Mouse (Mus musculus): ENCODE measurements around the gene Krt36. TPM values are rescaled to one million over a fixed set of nuclear protein-coding genes. Genes with fewer than 3 reads are reported as not detected.

Krt36 gene
- total and polyA plus RNA-seq, 3 experiments, result not detected

DNA sequence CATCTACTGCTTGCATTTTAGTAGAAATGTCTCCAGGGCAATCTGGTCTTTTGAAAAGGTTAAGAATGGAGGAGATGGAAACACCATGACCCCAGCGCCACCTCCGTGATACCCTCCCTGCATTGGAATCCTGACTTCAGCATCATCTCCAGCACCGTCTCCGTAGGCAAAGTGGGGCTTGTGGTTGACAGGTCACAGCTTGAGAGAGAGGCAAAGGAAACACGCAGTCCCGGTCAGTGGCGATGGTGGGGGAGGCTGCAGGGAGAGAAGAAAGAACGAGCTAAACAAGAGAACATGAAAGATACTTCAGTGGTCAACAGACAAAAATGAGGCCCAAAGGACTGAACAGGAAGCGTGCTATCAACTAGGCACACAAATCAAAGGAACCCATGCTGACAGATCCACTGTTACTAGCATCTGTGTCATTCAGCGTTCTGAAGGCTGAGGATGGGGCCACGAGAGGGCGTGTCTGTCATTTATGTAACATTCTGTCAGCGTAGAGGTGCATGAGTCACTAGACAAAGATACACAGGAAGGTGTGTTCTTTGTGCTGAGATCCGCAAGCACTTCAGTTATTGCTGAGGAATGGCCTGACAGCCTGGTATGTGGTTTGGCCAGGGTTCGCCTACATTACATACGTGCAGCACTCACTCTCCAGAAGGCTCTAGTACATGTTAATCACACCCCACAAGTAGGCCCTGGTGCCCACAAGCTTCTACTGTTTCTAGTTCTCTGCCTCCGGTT is 38.0 kb downstream of the Krt36 start:
- no peak overlapping the region for H3K27ac ChIP-seq (ENCODE audit: control insufficient read depth, low read depth, low read length)
- no peak for DNase-seq (ENCODE audit: low read depth, low spot score)
- no peaks in the 10 kb centered on the region for H3K36me3 ChIP-seq (ENCODE audit: control insufficient read depth in 1 of 2, insufficient read depth in 2 of 2, low read length in 2 of 2)
- H3K9me3 ChIP-seq (replicated peaks; ENCODE audit: insufficient read depth, low read length), result no peaks in the 10 kb centered on the region
- no peak overlapping the region for H3K4me3 ChIP-seq (ENCODE audit: control insufficient read depth in 1 of 2, insufficient read depth in 1 of 2, low read depth in 2 of 2, low read length in 2 of 2)
- no peak for TF ChIP-seq E2F4 (IDR thresholded peaks at IDR 0.05; ENCODE audit: borderline replicate concordance, low read depth, low read length)
- no peak for TF ChIP-seq SMC3 (IDR thresholded peaks at IDR 0.05; ENCODE audit: low read depth, low read length)
- TF ChIP-seq NELFE (IDR thresholded peaks at IDR 0.05; ENCODE audit: low read depth, low read length), result no peak
- no peak for TF ChIP-seq ZMIZ1 (IDR thresholded peaks at IDR 0.05; ENCODE audit: low read depth, low read length)
- no peak for TF ChIP-seq CTCF (IDR thresholded peaks at IDR 0.05 in 2 of 3, conservative IDR thresholded peaks at IDR 0.05 in 1 of 3; ENCODE audit: control insufficient read depth in 1 of 3, insufficient read depth in 1 of 3, low read depth in 2 of 3, low read length in 3 of 3, poor library complexity in 1 of 3, severe bottlenecking in 1 of 3)
- TF ChIP-seq CHD2 (IDR thresholded peaks at IDR 0.05; ENCODE audit: low read length), result no peak
- no peak for TF ChIP-seq MAZ (IDR thresholded peaks at IDR 0.05; ENCODE audit: low read depth, low read length)
- no peak for TF ChIP-seq SIN3A (IDR thresholded peaks at IDR 0.05; ENCODE audit: low read length)
- no peak for TF ChIP-seq MXI1 (IDR thresholded peaks at IDR 0.05; ENCODE audit: low read depth, low read length)
- TF ChIP-seq ZNF384 (IDR thresholded peaks at IDR 0.05; ENCODE audit: low read depth, low read length), result no peak
- TF ChIP-seq ZKSCAN1 (IDR thresholded peaks at IDR 0.05; ENCODE audit: low read depth, low read length), result no peak
- no peak for TF ChIP-seq POLR2AphosphoS5 (IDR thresholded peaks at IDR 0.05; ENCODE audit: borderline replicate concordance, low read depth, low read length)
- no peak for TF ChIP-seq MYC (IDR thresholded peaks at IDR 0.05; ENCODE audit: low read depth, low read length)
- no peak for TF ChIP-seq EP300 (IDR thresholded peaks at IDR 0.05; ENCODE audit: low read depth in 1 of 2, low read length in 2 of 2)
- TF ChIP-seq MEF2A (IDR thresholded peaks at IDR 0.05; ENCODE audit: extremely low read depth, insufficient replicate concordance, low read depth, low read length, poor library complexity, severe bottlenecking), result no peak
- no peak overlapping the region for H3K9ac ChIP-seq (ENCODE audit: control insufficient read depth, low read depth, low read length, poor library complexity, severe bottlenecking)
- H3K79me2 ChIP-seq (ENCODE audit: control insufficient read depth, insufficient read depth, low read length, poor library complexity), result no peaks in the 10 kb centered on the region
- no peaks in the 10 kb centered on the region for H3K27me3 ChIP-seq (ENCODE audit: control insufficient read depth in 1 of 2, insufficient read depth in 2 of 2, low read length in 2 of 2)
- H3K4me1 ChIP-seq (ENCODE audit: control insufficient read depth in 1 of 2, insufficient read depth in 2 of 2, low read length in 2 of 2), result no peaks in the 10 kb centered on the region

- no peaks in the 10 kb centered on the region for H3K79me2 ChIP-seq (ENCODE audit: control insufficient read depth, insufficient read depth, low read length, poor library complexity)
- DNase-seq (ENCODE audit: low read depth, low spot score), result no peak
- H3K9me3 ChIP-seq (replicated peaks; ENCODE audit: insufficient read depth, low read length), result no peaks in the 10 kb centered on the region
- H3K4me3 ChIP-seq (ENCODE audit: control insufficient read depth in 1 of 2, insufficient read depth in 1 of 2, low read depth in 2 of 2, low read length in 2 of 2), result no peak overlapping the region
- H3K27ac ChIP-seq (ENCODE audit: control insufficient read depth, low read depth, low read length), result no peak overlapping the region
- TF ChIP-seq MAFK (IDR thresholded peaks at IDR 0.05; ENCODE audit: borderline replicate concordance, low read depth, low read length) (no peak), SMC3 (IDR thresholded peaks at IDR 0.05; ENCODE audit: low read depth, low read length) (no peak), CTCF (IDR thresholded peaks at IDR 0.05 in 2 of 3, conservative IDR thresholded peaks at IDR 0.05 in 1 of 3; ENCODE audit: control insufficient read depth in 1 of 3, insufficient read depth in 1 of 3, low read depth in 2 of 3, low read length in 3 of 3, poor library complexity in 1 of 3, severe bottlenecking in 1 of 3) (no peak), RAD21 (IDR thresholded peaks at IDR 0.05; ENCODE audit: low read depth, low read length) (no peak), ZC3H11A (IDR thresholded peaks at IDR 0.05; ENCODE audit: low read depth, low read length) (no peak), TAL1 (IDR thresholded peaks at IDR 0.05; ENCODE audit: low read length) (no peak)
- H3K4me1 ChIP-seq (ENCODE audit: control insufficient read depth in 1 of 2, insufficient read depth in 2 of 2, low read length in 2 of 2), result no peaks in the 10 kb centered on the region
- no peaks in the 10 kb centered on the region for H3K27me3 ChIP-seq (ENCODE audit: control insufficient read depth in 1 of 2, insufficient read depth in 2 of 2, low read length in 2 of 2)
- no peak overlapping the region for H3K9ac ChIP-seq (ENCODE audit: control insufficient read depth, low read depth, low read length, poor library complexity, severe bottlenecking)
- H3K36me3 ChIP-seq (ENCODE audit: control insufficient read depth in 1 of 2, insufficient read depth in 2 of 2, low read length in 2 of 2), result no peaks in the 10 kb centered on the region
Measured at GRCm38 (mm10) chr11:100066236-100067010, 39.0 kb downstream of the Krt36 start.
